Mouse (Mus musculus) heart, embryonic 16.5 days (tissue): ENCODE measurements at regions not wholly inside any gene's neighbourhood (a gene's known extent, or its start where the extent isn't known, plus 50 kb on each side); places are given as distances from the start of the nearest gene placed in this dataset.

Source experiments
- ATAC-seq: fragments of 200-750 bp; cut with Nextera tagmentation; replicated peaks from 2 replicates; pipeline ENCODE4 v1.8.0; 2017; ENCODE audit warnings: moderate number of reproducible peaks; ENCODE audit not compliant: insufficient read depth, low FRiP score; ENCODE audit errors: extremely low read depth
- H3K27ac ChIP-seq: fragments of 300-500 bp; sonication (generic); 2 replicates; pipeline ENCODE4 v1.5.1; 2014; ENCODE audit warnings: mild to moderate bottlenecking, low read length, control low read depth, moderate library complexity
- H3K27me3 ChIP-seq: fragments of 300-500 bp; sonication (generic); 2 replicates; pipeline ENCODE4 v1.6.1; 2014; ENCODE audit warnings: low read length, mixed read lengths; ENCODE audit not compliant: control insufficient read depth, insufficient read depth
- H3K36me3 ChIP-seq: fragments of 300-500 bp; sonication (generic); 2 replicates; pipeline ENCODE4 v1.6.1; 2014; ENCODE audit not compliant: control insufficient read depth, insufficient read depth
- H3K4me1 ChIP-seq: fragments of 300-500 bp; sonication (generic); 2 replicates; pipeline ENCODE4 v1.6.1; 2014; ENCODE audit warnings: low read length, mixed read lengths; ENCODE audit not compliant: control insufficient read depth, insufficient read depth
- H3K4me2 ChIP-seq: fragments of 300-500 bp; sonication (generic); 2 replicates; pipeline ENCODE4 v1.6.1; 2014; ENCODE audit warnings: low read depth, mild to moderate bottlenecking, control low read depth, low read length
- H3K4me3 ChIP-seq: fragments of 300-500 bp; sonication (generic); 2 replicates; pipeline ENCODE4 v1.5.1; 2014; ENCODE audit warnings: mild to moderate bottlenecking, control low read depth, low read length
- H3K9ac ChIP-seq: fragments of 300-500 bp; sonication (generic); 2 replicates; pipeline ENCODE4 v1.6.1; 2014; ENCODE audit warnings: low read length, control low read depth
- H3K9me3 ChIP-seq: fragments of 300-500 bp; sonication (generic); replicated peaks from 2 replicates; pipeline ENCODE4 v1.6.1; 2016; ENCODE audit warnings: low read length; ENCODE audit not compliant: control insufficient read depth
- WGBS: fragments of 180-500 bp; shearing (Covaris S2); extraction: QIAGEN DNeasy Blood & Tissue Kit; methylation state at CpG from one replicate; pipeline ENCODE4 v1.1.7; 2014; 5-methylcytosine and 5-hydroxymethylcytosine counted together

DNA sequence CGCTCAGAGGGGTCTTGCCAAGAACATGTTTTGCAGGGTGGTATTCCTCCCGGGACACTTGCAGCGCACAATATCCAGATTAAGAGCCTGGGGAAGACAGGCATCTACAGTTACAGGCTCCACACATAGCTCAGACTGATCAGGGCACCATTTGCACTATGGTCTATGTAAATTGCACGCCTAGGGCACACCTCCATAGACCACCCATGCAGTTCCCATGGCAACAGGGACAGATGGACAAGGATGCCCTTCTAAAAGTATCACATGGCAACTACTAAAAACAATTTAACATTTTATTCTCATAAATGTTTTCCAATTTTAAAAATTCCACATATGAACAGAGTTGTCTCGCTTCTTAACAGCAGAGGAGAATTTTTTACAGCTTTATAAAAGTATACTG lies 158.7 kb upstream of the Actbl2 start:
- Histone ChIP-seq H3K27ac (no peak overlapping the region), H3K9me3 (no peaks in the 10 kb centered on the region), H3K4me2 (no peak overlapping the region), H3K4me3 (no peak overlapping the region), H3K4me1 (no peaks in the 10 kb centered on the region), H3K27me3 (no peaks in the 10 kb centered on the region), H3K36me3 (no peaks in the 10 kb centered on the region), H3K9ac (no peak overlapping the region)
- 87% methylated on average over 5 of the region's 5 CpGs for WGBS
- ATAC-seq = no peak

DNA sequence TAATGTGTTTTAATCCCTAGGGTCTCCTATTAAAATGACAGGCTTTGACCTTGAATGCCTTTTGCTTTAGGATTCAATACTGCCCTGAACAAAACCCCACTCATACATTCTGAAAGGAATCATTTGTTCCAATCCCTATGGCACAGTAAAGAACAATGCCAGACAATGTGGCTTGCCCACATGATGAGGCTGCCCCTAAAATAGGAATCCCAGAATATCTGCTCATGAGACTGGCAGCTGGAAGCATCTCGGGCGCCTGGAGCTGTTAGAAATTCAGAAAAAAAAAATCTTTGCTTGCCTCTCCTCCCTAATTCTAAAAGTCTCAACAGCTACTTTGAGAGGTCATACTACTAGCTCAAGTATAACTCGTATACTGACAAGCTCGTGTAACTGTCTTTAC lies 157.5 kb upstream of the Actbl2 start:
- Histone ChIP-seq H3K27ac (no peak overlapping the region), H3K27me3 (no peaks in the 10 kb centered on the region), H3K36me3 (no peaks in the 10 kb centered on the region), H3K9ac (no peak overlapping the region), H3K4me1 (no peaks in the 10 kb centered on the region), H3K4me2 (no peak overlapping the region), H3K4me3 (no peak overlapping the region), H3K9me3 (no peaks in the 10 kb centered on the region)
- 67% methylated on average over 4 of the region's 4 CpGs for WGBS
- ATAC-seq = no peak

DNA sequence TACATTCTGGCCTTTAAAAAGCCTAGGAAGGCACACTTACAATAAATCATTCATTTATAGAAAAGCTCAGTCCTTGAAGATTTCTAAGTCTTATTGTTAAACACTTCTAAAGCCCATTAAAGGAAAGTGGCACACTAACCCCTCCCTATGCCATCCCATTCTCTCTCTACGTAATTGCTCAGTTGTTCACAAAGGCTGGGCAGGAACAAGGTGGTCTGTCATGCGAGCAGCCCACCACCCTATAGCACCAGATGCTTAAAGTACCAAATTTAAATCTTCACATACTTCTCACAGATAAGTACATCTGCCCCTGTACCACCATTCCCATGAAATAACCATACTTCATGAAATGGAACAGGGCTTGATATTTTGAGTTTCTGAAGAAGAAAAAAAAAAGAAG lies 156.1 kb upstream of the Actbl2 start:
- H3K9me3 ChIP-seq = no peaks in the 10 kb centered on the region
- H3K27me3 ChIP-seq = no peaks in the 10 kb centered on the region
- no peak overlapping the region for H3K4me2 ChIP-seq
- H3K4me3 ChIP-seq = no peak overlapping the region
- no peak overlapping the region for H3K27ac ChIP-seq
- H3K9ac ChIP-seq = no peak overlapping the region
- no peak for ATAC-seq
- no peaks in the 10 kb centered on the region for H3K36me3 ChIP-seq
- 73% methylated on average over 2 of the region's 2 CpGs for WGBS
- H3K4me1 ChIP-seq = no peaks in the 10 kb centered on the region

DNA sequence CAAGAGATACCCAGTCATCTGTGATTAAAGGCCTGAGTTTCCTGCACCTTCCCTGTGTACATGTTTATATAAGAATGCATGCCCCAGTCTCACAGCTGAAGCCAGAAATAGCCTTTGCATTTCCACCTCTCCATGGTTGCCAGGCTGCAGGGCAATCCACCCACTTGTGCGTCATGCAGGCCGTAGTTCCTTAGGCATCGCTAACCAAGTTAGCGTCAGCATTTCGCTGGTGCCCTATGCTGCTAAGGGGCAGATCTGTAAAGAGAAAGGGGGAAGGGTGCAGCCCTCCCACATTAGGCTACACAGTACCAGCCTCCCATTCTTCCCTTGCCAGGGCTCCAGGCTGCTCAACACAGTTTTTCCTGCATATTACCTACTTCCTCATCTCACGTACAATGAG lies 155.6 kb upstream of the Actbl2 start:
- Histone ChIP-seq H3K4me1 (no peaks in the 10 kb centered on the region), H3K27ac (no peak overlapping the region), H3K4me2 (peak overlapping the region; percentile 17; the same call in 1 of the 2 replicates), H3K4me3 (no peak overlapping the region), H3K36me3 (no peaks in the 10 kb centered on the region), H3K27me3 (no peaks in the 10 kb centered on the region), H3K9me3 (no peaks in the 10 kb centered on the region), H3K9ac (no peak overlapping the region)
- WGBS = 53% methylated on average over 6 of the region's 6 CpGs
- no peak; the same call in 1 of the 2 replicates for ATAC-seq

DNA sequence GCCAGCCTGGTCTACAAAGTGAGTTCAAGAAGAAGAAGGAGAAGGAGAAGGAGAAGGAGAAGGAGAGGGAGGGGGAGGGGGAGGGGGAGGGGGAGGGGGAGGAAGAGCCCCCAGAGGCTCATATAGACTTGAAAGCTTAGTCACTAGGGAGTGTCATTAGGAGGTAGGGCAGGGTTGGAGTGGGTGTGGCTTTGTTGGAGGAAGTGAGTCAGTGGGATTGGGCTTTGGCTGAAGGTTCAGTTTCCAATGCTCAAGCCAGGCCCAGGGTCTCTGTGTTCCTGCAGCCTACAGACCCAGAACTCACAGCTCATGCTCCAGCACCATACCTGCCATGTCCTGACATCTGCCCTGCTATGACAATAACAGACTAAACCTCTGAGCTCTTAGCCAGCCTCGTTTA lies 154.4 kb upstream of the Actbl2 start:
- 78% methylated on average over 1 of the region's 1 CpGs for WGBS
- H3K4me2 ChIP-seq = no peak overlapping the region
- no peaks in the 10 kb centered on the region for H3K9me3 ChIP-seq
- H3K36me3 ChIP-seq = no peaks in the 10 kb centered on the region
- no peak overlapping the region for H3K4me3 ChIP-seq
- H3K4me1 ChIP-seq = no peaks in the 10 kb centered on the region
- H3K27ac ChIP-seq = no peak overlapping the region
- H3K27me3 ChIP-seq = no peaks in the 10 kb centered on the region
- ATAC-seq = no peak
- H3K9ac ChIP-seq = no peak overlapping the region

DNA sequence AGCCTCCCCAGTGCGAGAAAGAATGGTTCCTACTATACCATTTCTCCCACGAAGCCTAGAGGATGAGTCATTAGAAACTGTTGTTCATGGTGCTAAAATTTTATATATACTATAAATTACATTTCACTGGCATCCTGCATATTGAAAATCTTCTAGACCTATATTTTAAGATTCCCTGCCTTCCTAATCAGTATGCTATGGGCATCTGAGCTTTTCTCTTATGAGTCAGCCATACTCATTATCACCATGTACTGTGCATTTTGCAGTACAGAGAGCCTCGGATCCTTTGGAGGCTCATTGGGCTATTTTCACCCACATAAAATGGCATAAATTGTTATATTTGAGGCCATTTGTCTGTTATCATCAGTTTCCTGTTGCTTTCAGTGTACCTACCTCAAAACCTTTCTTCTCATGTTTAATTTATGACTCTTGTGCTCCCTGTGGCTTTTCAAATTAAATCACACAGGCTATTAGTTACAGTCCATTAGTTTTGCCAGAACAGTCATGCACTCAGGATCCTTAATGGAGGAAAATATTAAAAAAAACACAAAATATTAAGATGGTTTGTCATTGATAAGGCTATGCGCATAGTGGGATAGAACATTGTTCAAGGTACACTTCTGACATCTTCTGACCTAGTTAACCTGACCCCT lies 150.1 kb upstream of the Actbl2 start:
- Histone ChIP-seq H3K4me1 (no peaks in the 10 kb centered on the region), H3K4me2 (no peak overlapping the region), H3K27ac (no peak overlapping the region), H3K4me3 (no peak overlapping the region), H3K9ac (no peak overlapping the region), H3K36me3 (no peaks in the 10 kb centered on the region), H3K9me3 (no peaks in the 10 kb centered on the region), H3K27me3 (no peaks in the 10 kb centered on the region)
- ATAC-seq = no peak
- WGBS = 86% methylated on average over 4 of the region's 4 CpGs

DNA sequence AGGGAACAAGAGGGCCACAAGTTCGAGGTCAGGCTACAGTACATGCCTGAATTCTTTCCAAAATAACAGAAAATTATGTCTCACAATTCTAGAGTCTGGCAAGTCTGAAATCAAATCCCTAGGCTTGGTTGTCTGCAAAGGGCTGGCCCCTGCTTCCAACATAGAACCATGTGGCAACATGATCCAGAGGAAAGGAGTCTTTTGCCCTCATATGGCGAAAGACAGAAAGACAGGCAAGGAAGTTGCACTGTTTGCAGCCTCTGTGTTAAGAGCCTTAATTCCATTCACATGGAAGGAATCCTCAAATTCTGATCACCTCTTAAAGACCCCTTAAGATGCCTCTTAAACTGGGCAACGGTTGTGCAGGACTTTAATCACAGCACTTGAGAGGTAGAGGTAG lies 123.7 kb upstream of the Actbl2 start:
- Histone ChIP-seq H3K9me3 (no peaks in the 10 kb centered on the region), H3K4me3 (no peak overlapping the region), H3K27me3 (no peaks in the 10 kb centered on the region), H3K27ac (no peak overlapping the region), H3K4me2 (no peak overlapping the region), H3K36me3 (no peaks in the 10 kb centered on the region), H3K4me1 (no peaks in the 10 kb centered on the region), H3K9ac (no peak overlapping the region)
- WGBS = 71% methylated on average over 3 of the region's 3 CpGs
- ATAC-seq = no peak

DNA sequence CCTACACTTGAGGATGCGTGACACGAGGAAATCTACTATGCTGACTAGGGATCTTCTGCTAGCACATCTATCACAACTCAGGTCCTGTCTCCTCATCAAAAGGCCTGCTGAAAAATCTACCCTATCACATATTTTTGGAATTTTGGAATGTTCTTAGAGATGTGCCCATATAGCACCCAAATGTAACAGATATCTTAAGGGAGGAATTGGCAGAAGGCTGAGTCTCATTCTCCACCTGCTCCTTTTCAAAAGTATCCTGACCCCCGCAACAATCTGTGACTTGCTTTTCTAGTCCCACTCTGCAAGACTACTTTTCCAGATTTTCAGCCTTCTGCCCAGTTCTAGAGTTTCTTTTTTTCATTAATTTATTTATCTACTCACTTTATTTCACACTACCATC lies 118.4 kb upstream of the Actbl2 start:
- H3K36me3 ChIP-seq = no peaks in the 10 kb centered on the region
- H3K4me3 ChIP-seq = no peak overlapping the region
- H3K4me2 ChIP-seq = no peak overlapping the region
- WGBS = 88% methylated on average over 3 of the region's 3 CpGs
- ATAC-seq = no peak
- no peak overlapping the region for H3K27ac ChIP-seq
- no peaks in the 10 kb centered on the region for H3K27me3 ChIP-seq
- H3K9ac ChIP-seq = no peak overlapping the region
- no peaks in the 10 kb centered on the region for H3K9me3 ChIP-seq
- H3K4me1 ChIP-seq = no peaks in the 10 kb centered on the region

DNA sequence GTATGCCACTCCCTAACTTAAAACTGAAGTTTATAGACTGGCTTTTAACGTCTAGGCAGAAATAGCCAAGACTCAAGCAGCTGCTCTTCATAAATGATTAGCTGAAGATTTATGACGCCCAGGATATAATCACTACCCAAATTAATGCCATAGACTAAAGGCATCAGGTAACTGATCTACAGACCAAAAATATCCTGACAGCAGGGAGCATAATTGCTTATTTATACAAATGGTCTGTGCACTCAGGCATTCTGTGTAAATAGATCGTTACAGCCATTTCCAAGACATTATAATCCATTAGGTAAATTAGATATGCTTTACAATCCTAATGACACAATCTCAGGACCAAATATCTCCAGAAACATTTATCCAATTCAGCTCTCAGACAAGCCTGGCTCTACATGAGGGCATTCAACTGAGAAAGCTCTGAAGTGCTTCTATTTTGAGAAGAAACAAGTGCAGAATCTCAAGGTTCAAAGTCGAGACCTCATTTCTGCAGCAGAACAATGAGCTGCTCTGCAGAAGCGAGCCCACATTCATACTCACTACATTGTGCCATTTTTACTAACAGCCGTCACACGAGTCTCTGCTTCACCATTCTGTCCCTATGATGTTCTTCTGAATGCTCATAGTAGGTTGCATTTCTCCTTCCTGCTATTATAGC lies 111.9 kb upstream of the Actbl2 start:
- H3K9ac ChIP-seq = no peak overlapping the region
- no peak overlapping the region for H3K4me2 ChIP-seq
- no peaks in the 10 kb centered on the region for H3K36me3 ChIP-seq
- H3K4me1 ChIP-seq = 0 out of 2 replicates have a peak, but pooled peaks cover 2% of the 10 kb centered on the region
- no peaks in the 10 kb centered on the region for H3K27me3 ChIP-seq
- 48% methylated on average over 7 of the region's 7 CpGs for WGBS
- H3K9me3 ChIP-seq = no peaks in the 10 kb centered on the region
- ATAC-seq = no peak
- no peak overlapping the region for H3K4me3 ChIP-seq
- no peak overlapping the region for H3K27ac ChIP-seq
